Mouse (Mus musculus) megakaryocyte, embryonic 14.5 days (primary cell): ENCODE measurements around the gene Kcnq2. TPM values are rescaled to one million over a fixed set of nuclear protein-coding genes. Genes with fewer than 3 reads are reported as not detected.

Experiments
- H3K27me3 ChIP-seq: replicated peaks from 2 replicates; pipeline ENCODE3; 2012; ENCODE audit warnings: inconsistent platforms
- H3K36me3 ChIP-seq: replicated peaks from 2 replicates; pipeline ENCODE3; 2012; ENCODE audit warnings: low read length, inconsistent platforms, mixed read lengths
- H3K4me1 ChIP-seq: 2 replicates; pipeline ENCODE4 v1.6.1; 2012; ENCODE audit warnings: inconsistent platforms
- H3K4me3 ChIP-seq: replicated peaks from 2 replicates; pipeline ENCODE3; 2012; ENCODE audit warnings: moderate library complexity, mild to moderate bottlenecking, inconsistent platforms
- H3K9me3 ChIP-seq: 2 replicates; pipeline ENCODE4 v1.6.1; 2012; ENCODE audit warnings: inconsistent platforms
- FLI1 ChIP-seq: IDR thresholded peaks from 2 replicates; pipeline ENCODE4 v1.6.1; 2012; ENCODE audit warnings: low read length, inconsistent platforms, mixed read lengths
- GATA1 ChIP-seq: IDR thresholded peaks from 3 replicates; pipeline ENCODE4 v1.6.1; 2012; ENCODE audit warnings: mixed read lengths, low read length, inconsistent platforms, borderline replicate concordance
- polyA plus RNA-seq: library from polyadenylated mRNA; stranded (reverse); fragments of >175 nt; gene quantifications from 2 replicates; pipeline ENCODE4 v1.2.3, GENCODE M21; 2012; ENCODE audit warnings: low replicate concordance; ENCODE audit not compliant: insufficient read depth

Kcnq2 gene
- polyA plus RNA-seq, 1 experiment, result not detected

DNA sequence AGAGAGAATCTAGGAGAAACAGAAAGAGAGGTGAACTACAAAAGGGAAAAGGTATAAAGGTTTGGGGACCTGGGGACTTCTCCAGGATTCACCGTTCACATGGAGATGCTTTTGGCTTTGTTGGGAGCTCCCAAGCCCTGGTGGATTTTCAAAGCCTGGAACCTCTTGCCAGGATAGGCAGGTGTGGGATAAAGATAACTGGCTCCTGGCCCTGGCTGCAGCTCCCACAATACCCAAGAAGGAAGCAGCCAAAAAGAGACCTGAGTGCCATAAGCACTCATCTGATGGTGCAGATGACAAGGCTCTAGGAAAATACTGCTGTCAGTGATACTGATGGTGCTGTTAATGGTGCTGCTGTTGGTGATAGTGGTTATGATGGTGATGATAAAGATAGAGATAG, 82.9 kb downstream of the Kcnq2 start:
- Histone ChIP-seq H3K36me3 (no peaks in the 10 kb centered on the region), H3K4me3 (no peak overlapping the region), H3K9me3 (no peaks in the 10 kb centered on the region), H3K4me1 (peaks cover 4% of the 10 kb centered on the region; the same call in 1 of the 2 replicates), H3K27me3 (peaks cover 79% of the 10 kb centered on the region)
- TF ChIP-seq GATA1 (no peak), FLI1 (no peak)

DNA sequence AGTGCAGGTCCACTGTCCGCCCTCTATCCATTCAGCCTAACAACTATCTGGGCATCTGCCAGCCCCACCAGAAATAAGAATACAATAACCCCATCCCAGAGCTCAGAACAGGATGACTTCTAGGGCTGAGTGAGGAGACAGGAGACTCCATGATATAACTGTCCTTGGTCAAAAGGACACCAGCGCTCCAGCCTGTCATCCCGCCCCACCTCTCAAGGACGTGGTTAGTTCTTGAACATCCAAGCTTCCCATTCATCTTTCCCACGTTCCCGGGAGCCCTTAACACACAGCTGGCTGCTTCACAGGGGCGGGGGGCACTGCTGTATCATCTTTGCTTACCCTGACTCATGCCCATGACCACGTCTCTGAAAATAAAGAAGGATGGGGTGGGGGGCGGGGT, 86.1 kb downstream of the Kcnq2 start:
- no peak for TF ChIP-seq GATA1
- TF ChIP-seq FLI1, result no peak
- Histone ChIP-seq H3K27me3 (peaks cover 83% of the 10 kb centered on the region), H3K9me3 (no peaks in the 10 kb centered on the region), H3K4me1 (peaks cover 4% of the 10 kb centered on the region; the same call in 1 of the 2 replicates), H3K36me3 (no peaks in the 10 kb centered on the region), H3K4me3 (no peak overlapping the region)

DNA sequence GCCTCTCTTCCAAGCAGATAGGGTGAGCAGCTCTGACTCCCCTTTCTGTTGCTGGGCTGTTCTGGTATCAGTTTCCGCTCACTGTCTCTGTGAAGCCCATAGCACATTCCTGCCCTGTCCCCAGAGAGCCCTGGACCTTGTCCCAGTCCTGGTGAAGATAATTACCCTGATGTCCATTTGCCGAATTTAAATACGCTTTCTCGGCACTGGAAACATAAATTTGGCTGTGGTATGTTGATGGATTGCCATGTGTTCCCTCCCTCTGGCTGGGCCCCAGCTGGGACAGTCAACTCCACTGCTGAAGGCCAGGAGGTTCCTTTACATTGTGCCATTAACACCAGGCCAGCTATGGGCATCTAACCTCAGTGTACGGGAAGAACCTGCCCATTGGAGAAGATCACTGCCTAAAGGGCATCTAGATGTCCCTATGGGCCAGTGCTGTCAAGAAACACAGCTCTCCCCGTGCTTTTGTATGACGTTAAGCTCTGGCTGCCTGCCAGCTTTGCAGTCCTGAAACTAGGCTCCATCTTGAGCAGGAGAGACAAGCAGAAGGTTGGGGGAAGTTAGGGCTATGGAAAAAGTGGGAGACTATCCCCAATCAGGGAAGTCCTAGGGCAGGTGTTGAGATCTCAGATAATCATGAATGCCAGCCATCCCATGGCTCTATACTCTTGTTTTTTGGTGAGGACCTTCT, 86.7 kb downstream of the Kcnq2 start:
- no peaks in the 10 kb centered on the region for H3K36me3 ChIP-seq
- H3K27me3 ChIP-seq, result peaks cover 86% of the 10 kb centered on the region
- H3K9me3 ChIP-seq, result no peaks in the 10 kb centered on the region
- TF ChIP-seq GATA1, result no peak
- H3K4me1 ChIP-seq, result peaks cover 4% of the 10 kb centered on the region; the same call in 1 of the 2 replicates
- no peak overlapping the region for H3K4me3 ChIP-seq

DNA sequence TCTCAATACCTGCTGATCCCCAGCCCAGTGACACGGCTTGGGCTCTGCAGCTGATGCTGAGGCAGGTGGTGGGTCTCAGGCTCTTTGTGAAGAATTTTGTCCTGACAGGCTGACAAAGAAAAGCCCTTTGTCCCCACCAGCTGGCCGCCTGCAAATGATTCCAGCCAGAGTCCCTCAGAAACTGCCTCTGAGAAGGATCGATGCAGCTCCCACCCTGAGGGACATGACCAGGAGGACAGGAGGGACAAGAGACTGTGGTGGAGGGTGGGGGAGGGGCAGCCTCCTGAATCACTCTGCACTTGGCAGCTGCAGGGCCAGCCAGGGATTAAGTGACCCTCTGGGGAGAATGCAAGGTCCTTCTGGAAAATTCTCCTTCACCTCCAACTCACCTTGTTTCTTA, 91.1 kb downstream of the Kcnq2 start:
- Histone ChIP-seq H3K36me3 (no peaks in the 10 kb centered on the region), H3K9me3 (no peaks in the 10 kb centered on the region), H3K27me3 (peaks cover 100% of the 10 kb centered on the region), H3K4me1 (no peaks in the 10 kb centered on the region; the same call in 1 of the 2 replicates), H3K4me3 (no peak overlapping the region)
- TF ChIP-seq FLI1, result no peak

DNA sequence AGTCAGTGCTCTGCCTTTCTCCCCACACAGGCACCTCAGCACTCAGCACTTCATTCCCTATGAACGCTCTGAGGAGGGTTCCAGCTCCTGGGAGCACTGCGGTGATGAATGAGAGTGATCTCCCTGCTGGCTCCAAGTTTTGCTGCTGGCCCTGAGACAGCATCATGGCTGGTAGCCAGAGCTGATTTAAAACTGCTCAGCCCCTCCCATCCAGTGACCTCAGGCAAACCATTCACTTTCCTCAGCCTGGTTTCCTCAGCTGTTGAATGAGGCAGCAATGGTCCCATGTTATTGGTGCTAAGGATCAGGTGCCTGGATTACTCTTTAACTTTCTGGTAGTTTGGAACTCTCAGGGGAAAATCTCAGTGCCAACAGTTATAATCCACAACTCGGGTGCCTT, 91.7 kb downstream of the Kcnq2 start, which contains the start of gene Chrna4:
Gene Chrna4 (minus strand): TSS at position 110 of the 400 bp plus-strand sequence.
- H3K9me3 ChIP-seq, result no peaks in the 10 kb centered on the region
- H3K4me1 ChIP-seq, result peaks cover 4% of the 10 kb centered on the region; the same call in 1 of the 2 replicates
- no peaks in the 10 kb centered on the region for H3K36me3 ChIP-seq
- no peak within 1 kb of the TSS for H3K4me3 ChIP-seq
- peaks cover 100% of the 10 kb centered on the region for H3K27me3 ChIP-seq
- TF ChIP-seq GATA1 (no peak), FLI1 (no peak)

DNA sequence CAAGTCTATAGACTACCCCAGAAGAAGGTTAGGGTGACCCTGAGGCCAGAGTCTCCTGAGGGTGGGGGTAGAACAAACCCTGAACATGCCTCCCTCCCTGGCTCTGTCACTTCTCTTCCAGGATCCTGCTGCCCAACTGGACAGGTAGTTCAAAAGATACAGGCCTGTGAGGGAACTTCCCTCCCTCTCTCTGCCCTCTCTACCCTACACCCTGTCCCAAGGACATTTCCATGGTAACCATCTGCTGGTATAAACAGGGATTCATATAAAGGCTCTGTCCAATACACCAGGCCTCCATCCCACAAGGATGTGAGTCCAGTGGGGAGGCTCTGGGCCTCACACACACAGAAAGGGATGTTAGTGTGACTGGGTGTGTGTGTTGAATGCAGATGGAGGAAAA, 92.7 kb downstream of the Kcnq2 start:
- H3K36me3 ChIP-seq, result no peaks in the 10 kb centered on the region
- H3K4me3 ChIP-seq, result no peak overlapping the region
- peaks cover 100% of the 10 kb centered on the region for H3K27me3 ChIP-seq
- H3K4me1 ChIP-seq, result peaks cover 4% of the 10 kb centered on the region; the same call in 1 of the 2 replicates
- no peak for TF ChIP-seq FLI1
- TF ChIP-seq GATA1, result no peak
- H3K9me3 ChIP-seq, result no peaks in the 10 kb centered on the region

DNA sequence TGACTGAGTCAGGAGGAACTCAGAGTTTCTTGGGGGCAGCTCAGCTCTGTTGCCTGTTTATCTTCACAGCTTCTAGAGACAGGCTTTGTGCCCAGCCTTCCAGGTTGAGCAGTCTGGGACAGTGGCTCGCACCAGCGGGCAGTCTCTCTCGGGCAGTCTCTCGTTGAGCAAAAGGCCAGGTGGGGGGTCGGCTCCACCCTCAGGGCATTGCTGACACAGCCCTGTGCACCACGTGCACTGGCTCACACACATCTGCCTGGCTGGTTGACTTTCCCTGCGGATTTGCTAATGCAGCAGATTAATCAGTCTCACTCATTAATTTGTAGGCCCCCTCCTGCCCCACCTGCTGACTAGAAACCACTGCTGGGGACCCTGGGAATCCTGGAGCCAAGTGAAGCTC, 93.2 kb downstream of the Kcnq2 start:
- Histone ChIP-seq H3K36me3 (no peaks in the 10 kb centered on the region), H3K27me3 (peaks cover 100% of the 10 kb centered on the region), H3K4me1 (peaks cover 4% of the 10 kb centered on the region; the same call in 1 of the 2 replicates), H3K4me3 (no peak overlapping the region), H3K9me3 (no peaks in the 10 kb centered on the region)
- TF ChIP-seq GATA1, result no peak
- no peak for TF ChIP-seq FLI1

DNA sequence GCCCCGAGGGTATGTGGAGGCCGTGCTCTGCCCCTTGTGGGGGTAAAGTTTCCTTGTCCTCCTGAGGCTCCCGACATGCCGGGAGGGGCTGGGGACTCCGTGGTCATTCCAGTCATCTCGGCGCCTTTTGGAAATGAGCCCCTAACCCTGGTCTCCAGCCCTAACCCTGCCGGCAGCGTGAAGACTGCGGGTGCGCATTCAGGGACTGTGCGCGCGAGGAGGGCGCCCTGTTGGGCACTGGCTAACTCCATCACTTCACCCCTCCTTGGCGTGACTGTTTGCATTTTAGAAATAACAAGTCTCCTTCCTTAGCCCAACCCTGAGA, 95.8 kb downstream of the Kcnq2 start:
- Histone ChIP-seq H3K9me3 (no peaks in the 10 kb centered on the region), H3K27me3 (peaks cover 100% of the 10 kb centered on the region), H3K36me3 (no peaks in the 10 kb centered on the region), H3K4me3 (no peak overlapping the region), H3K4me1 (peaks cover 4% of the 10 kb centered on the region; the same call in 1 of the 2 replicates)
- TF ChIP-seq GATA1 (no peak), FLI1 (no peak)

DNA sequence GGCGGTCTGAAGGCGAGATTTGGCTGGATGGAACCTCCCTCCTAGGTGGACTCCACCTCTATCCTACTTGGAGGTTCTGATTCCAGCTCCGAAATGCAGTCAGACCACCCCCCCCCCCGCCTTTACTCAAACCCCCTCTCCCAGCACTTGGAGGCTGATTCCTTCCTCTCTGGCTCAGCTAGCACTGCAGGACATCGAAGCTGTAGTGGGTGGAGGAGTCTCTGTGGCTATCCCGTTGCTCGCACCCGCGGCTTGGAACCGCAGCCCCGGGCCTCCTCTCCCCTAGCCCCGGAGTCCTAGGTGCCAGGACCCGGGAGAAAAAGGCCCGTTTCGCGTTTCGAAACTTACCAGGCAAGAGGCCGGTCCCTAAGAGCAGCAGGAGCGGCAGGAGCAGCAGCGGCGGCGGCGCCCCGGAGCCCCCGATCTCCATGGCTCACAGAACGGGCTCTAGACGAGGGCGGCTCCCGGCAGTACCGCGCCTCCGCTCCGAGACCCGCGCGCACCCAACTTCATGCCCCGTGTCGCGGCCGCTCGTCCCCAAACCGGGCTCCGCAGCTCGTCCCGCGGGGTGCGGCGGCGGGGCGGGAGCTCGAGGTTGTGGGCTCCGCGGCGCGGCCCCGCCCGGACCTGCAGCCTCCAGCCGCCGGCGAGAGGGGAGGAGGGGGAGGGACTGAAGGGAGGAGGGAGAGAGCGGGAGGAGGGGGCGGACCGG, 96.3 kb downstream of the Kcnq2 start:
- TF ChIP-seq FLI1 (no peak), GATA1 (no peak)
- Histone ChIP-seq H3K4me1 (peaks cover 4% of the 10 kb centered on the region; the same call in 1 of the 2 replicates), H3K4me3 (no peak overlapping the region), H3K27me3 (peaks cover 100% of the 10 kb centered on the region), H3K36me3 (no peaks in the 10 kb centered on the region), H3K9me3 (no peaks in the 10 kb centered on the region)

DNA sequence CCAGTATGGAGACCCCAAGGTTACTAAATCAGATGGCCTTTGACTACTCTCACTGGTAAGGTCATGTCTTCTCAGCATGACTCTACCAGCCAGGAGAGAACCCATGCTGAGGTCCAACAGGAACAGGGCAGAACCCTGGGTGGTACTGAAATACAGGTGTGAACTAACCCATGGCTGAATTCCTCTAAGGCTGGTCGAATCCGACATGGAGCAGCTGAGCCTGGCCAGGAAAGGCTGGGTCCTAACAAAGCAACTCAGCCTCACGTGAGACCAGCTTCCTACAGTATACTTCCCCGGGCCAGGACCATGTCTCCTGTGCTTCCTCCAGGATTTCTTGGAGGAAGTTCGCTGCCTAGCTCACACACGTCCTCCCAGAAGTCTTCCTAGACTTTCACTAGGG, 98.5 kb downstream of the Kcnq2 start:
- peaks cover 100% of the 10 kb centered on the region for H3K27me3 ChIP-seq
- no peaks in the 10 kb centered on the region for H3K36me3 ChIP-seq
- H3K4me3 ChIP-seq, result no peak overlapping the region
- peaks cover 4% of the 10 kb centered on the region; the same call in 1 of the 2 replicates for H3K4me1 ChIP-seq
- TF ChIP-seq FLI1 (no peak), GATA1 (no peak)
- no peaks in the 10 kb centered on the region for H3K9me3 ChIP-seq
